Mouse (Mus musculus): ENCODE data around the gene Ncf4. TPM values are rescaled to one million over a fixed set of nuclear protein-coding genes. Genes with fewer than 3 reads are reported as not detected.

Ncf4 gene
- polyA plus RNA-seq, 1 experiment from 2014 or later: 2.2 TPM

DNA sequence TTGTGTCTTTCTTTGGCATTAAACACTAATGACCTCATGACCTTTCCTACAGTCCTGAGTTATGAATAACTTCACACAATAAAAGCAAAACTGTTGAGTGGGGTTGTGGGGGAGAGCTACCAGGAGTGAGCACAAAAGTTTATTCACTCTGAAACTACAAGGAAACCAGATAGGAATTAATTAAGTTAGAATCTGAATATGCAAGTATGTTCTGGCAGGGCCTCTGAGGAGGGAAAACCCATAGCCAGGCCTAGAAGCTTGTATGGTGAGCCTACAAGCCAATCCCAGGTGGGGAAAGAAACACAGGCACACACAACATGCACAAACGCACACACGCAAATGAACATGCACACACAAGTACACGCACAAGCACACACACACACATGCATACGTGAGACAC lies 58.1 kb downstream of the Ncf4 start:
- Histone ChIP-seq H3K27me3 (ENCODE audit: control insufficient read depth, insufficient read depth, low read length) (no peaks in the 10 kb centered on the region), H3K4me1 (ENCODE audit: control insufficient read depth in 2 of 2, insufficient read depth in 2 of 2, low read length in 2 of 2) (no peaks in the 10 kb centered on the region), H3K9ac (ENCODE audit: low read length) (no peak overlapping the region), H3K4me3 (ENCODE audit: control insufficient read depth in 1 of 2, insufficient read depth in 1 of 2, low read depth in 1 of 2, low read length in 2 of 2) (no peak overlapping the region), H3K27ac (replicated peaks in 1 of 2; ENCODE audit: control insufficient read depth in 1 of 2, insufficient read depth in 1 of 2, low read depth in 2 of 2, low read length in 2 of 2) (no peak overlapping the region), H3K4me2 (ENCODE audit: low read length) (no peak overlapping the region), H3K9me3 (ENCODE audit: control insufficient read depth, low read length) (no peaks in the 10 kb centered on the region), H3K36me3 (ENCODE audit: control insufficient read depth, insufficient read depth, low read length) (no peaks in the 10 kb centered on the region)
- ATAC-seq (ENCODE audit: insufficient number of reproducible peaks, insufficient read depth, low FRiP score, low read depth): no peak
- 95% methylated on average over 4 of the region's 4 CpGs for WGBS

GRCm38 (mm10) chr15:78303665-78304233 lies 59.1 kb downstream of the Ncf4 start:
- no peak overlapping the region for H3K27ac ChIP-seq (replicated peaks in 1 of 2; ENCODE audit: control insufficient read depth in 1 of 2, insufficient read depth in 1 of 2, low read depth in 2 of 2, low read length in 2 of 2)
- WGBS: 77% methylated on average over 6 of the region's 6 CpGs
- no peaks in the 10 kb centered on the region for H3K4me1 ChIP-seq (ENCODE audit: control insufficient read depth in 2 of 2, insufficient read depth in 2 of 2, low read length in 2 of 2)
- no peaks in the 10 kb centered on the region for H3K27me3 ChIP-seq (ENCODE audit: control insufficient read depth, insufficient read depth, low read length)
- H3K9ac ChIP-seq (ENCODE audit: low read length): no peak overlapping the region
- H3K36me3 ChIP-seq (ENCODE audit: control insufficient read depth, insufficient read depth, low read length): no peaks in the 10 kb centered on the region
- H3K9me3 ChIP-seq (ENCODE audit: control insufficient read depth, low read length): no peaks in the 10 kb centered on the region
- H3K4me3 ChIP-seq (ENCODE audit: control insufficient read depth in 1 of 2, insufficient read depth in 1 of 2, low read depth in 1 of 2, low read length in 2 of 2): no peak overlapping the region
- no peak for ATAC-seq (ENCODE audit: insufficient number of reproducible peaks, insufficient read depth, low FRiP score, low read depth)
- no peak overlapping the region for H3K4me2 ChIP-seq (ENCODE audit: low read length)

DNA sequence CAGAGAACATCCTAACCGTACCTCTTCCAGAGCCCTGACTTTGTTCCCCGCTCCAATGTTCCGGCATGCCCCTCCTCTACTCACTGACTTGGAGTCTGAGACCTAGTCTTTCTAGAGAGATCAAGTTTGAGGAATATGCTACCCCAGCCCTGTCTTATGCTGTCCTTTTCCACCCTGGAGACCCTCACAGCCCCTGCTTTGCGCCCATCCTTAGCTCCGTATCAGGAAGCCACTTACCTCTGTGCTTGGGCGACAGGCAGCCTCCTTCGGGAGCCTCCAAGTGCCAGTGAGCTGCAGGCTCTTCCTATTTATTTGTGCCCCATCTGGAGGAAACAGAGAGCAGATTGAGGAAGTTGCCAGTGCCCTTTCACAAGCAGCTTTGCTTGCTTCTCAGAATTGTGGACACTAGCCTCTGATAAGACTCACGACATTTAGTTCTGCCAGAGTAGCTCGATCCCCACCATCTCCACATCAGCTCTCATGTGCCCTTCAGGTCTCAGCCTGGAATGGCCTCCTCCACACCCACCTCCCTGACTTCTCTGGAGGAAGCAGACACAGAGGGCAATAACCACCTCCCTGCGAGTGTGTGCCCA lies 60.8 kb downstream of the Ncf4 start, which contains the start of gene Csf2rb2:
Gene Csf2rb2, minus strand, starts transcription at position 381 of the 593 bp plus-strand sequence.
- 66% methylated on average over 10 of the region's 10 CpGs for WGBS
- no peak within 1 kb of the TSS for H3K9ac ChIP-seq (ENCODE audit: low read length)
- peaks cover 0 to 3% of the 10 kb centered on the region in 2 experiments; a peak in 2 of 4 replicates for H3K4me1 ChIP-seq (ENCODE audit: control insufficient read depth in 2 of 2, insufficient read depth in 2 of 2, low read length in 2 of 2)
- no peak within 1 kb of the TSS for H3K4me2 ChIP-seq (ENCODE audit: low read length)
- no peak within 1 kb of the TSS for H3K27ac ChIP-seq (replicated peaks in 1 of 2; ENCODE audit: control insufficient read depth in 1 of 2, insufficient read depth in 1 of 2, low read depth in 2 of 2, low read length in 2 of 2)
- H3K9me3 ChIP-seq (ENCODE audit: control insufficient read depth, low read length): no peaks in the 10 kb centered on the region
- no peak within 1 kb of the TSS for H3K4me3 ChIP-seq (ENCODE audit: control insufficient read depth in 1 of 2, insufficient read depth in 1 of 2, low read depth in 1 of 2, low read length in 2 of 2)
- ATAC-seq (ENCODE audit: insufficient number of reproducible peaks, insufficient read depth, low FRiP score, low read depth): no peak
- no peaks in the 10 kb centered on the region for H3K36me3 ChIP-seq (ENCODE audit: control insufficient read depth, insufficient read depth, low read length)
- H3K27me3 ChIP-seq (ENCODE audit: control insufficient read depth, insufficient read depth, low read length): no peaks in the 10 kb centered on the region

GRCm38 (mm10) chr15:78309865-78310264 lies 65.3 kb downstream of the Ncf4 start:
- ATAC-seq (ENCODE audit: insufficient number of reproducible peaks, insufficient read depth, low FRiP score, low read depth): no peak
- WGBS: 11% methylated on average over 5 of the region's 5 CpGs
- Histone ChIP-seq H3K27ac (replicated peaks in 1 of 2; ENCODE audit: control insufficient read depth in 1 of 2, insufficient read depth in 1 of 2, low read depth in 2 of 2, low read length in 2 of 2) (no peak overlapping the region), H3K9ac (ENCODE audit: low read length) (no peak overlapping the region), H3K4me3 (ENCODE audit: control insufficient read depth in 1 of 2, insufficient read depth in 1 of 2, low read depth in 1 of 2, low read length in 2 of 2) (no peak overlapping the region), H3K4me2 (ENCODE audit: low read length) (no peak overlapping the region), H3K36me3 (ENCODE audit: control insufficient read depth, insufficient read depth, low read length) (no peaks in the 10 kb centered on the region), H3K4me1 (ENCODE audit: control insufficient read depth in 2 of 2, insufficient read depth in 2 of 2, low read length in 2 of 2) (peaks cover 0 to 3% of the 10 kb centered on the region in 2 experiments; a peak in 2 of 4 replicates), H3K9me3 (ENCODE audit: control insufficient read depth, low read length) (no peaks in the 10 kb centered on the region), H3K27me3 (ENCODE audit: control insufficient read depth, insufficient read depth, low read length) (no peaks in the 10 kb centered on the region)

GRCm38 (mm10) chr15:78310971-78311370 lies 66.4 kb downstream of the Ncf4 start:
- no peaks in the 10 kb centered on the region for H3K27me3 ChIP-seq (ENCODE audit: control insufficient read depth, insufficient read depth, low read length)
- H3K27ac ChIP-seq (replicated peaks in 1 of 2; ENCODE audit: control insufficient read depth in 1 of 2, insufficient read depth in 1 of 2, low read depth in 2 of 2, low read length in 2 of 2): no peak overlapping the region
- no peak overlapping the region for H3K4me2 ChIP-seq (ENCODE audit: low read length)
- no peak for ATAC-seq (ENCODE audit: insufficient number of reproducible peaks, insufficient read depth, low FRiP score, low read depth)
- no peak overlapping the region for H3K4me3 ChIP-seq (ENCODE audit: control insufficient read depth in 1 of 2, insufficient read depth in 1 of 2, low read depth in 1 of 2, low read length in 2 of 2)
- 75% methylated on average over 4 of the region's 4 CpGs for WGBS
- H3K9me3 ChIP-seq (ENCODE audit: control insufficient read depth, low read length): no peaks in the 10 kb centered on the region
- no peak overlapping the region for H3K9ac ChIP-seq (ENCODE audit: low read length)
- peaks cover 0 to 3% of the 10 kb centered on the region in 2 experiments; a peak in 2 of 4 replicates for H3K4me1 ChIP-seq (ENCODE audit: control insufficient read depth in 2 of 2, insufficient read depth in 2 of 2, low read length in 2 of 2)
- no peaks in the 10 kb centered on the region for H3K36me3 ChIP-seq (ENCODE audit: control insufficient read depth, insufficient read depth, low read length)

Small RNAs within 50 kb of the gene (microRNA-seq; reads per million reads assigned to microRNA genes)
- gene Mir7676-1: not detected

Other genes with a start within 250 kb of the Ncf4 start
- not detected in 2 replicates for gene Cacng2, start 124.8 kb upstream of the Ncf4 start, polyA plus RNA-seq (2014; fragmentation: Nextera tagmentation; extraction: Ambion mirVana)
- 44.7 and 48.7 TPM in 2 replicates for gene Ift27, start 70.7 kb upstream of the Ncf4 start, polyA plus RNA-seq (2014; fragmentation: Nextera tagmentation; extraction: Ambion mirVana)
- 0.71 and 1.7 TPM in 2 replicates for gene Pvalb, start 38.4 kb upstream of the Ncf4 start, polyA plus RNA-seq (2014; fragmentation: Nextera tagmentation; extraction: Ambion mirVana)
- gene Csf2rb2, start 60.9 kb downstream of the Ncf4 start, polyA plus RNA-seq (2014; fragmentation: Nextera tagmentation; extraction: Ambion mirVana): 0.18 and 0.19 TPM in 2 replicates
- 0.99 and 1.00 TPM in 2 replicates for gene Csf2rb, start 81.0 kb downstream of the Ncf4 start, polyA plus RNA-seq (2014; fragmentation: Nextera tagmentation; extraction: Ambion mirVana)
- not detected in 2 replicates for gene Tex33, start 151.1 kb downstream of the Ncf4 start, polyA plus RNA-seq (2014; fragmentation: Nextera tagmentation; extraction: Ambion mirVana)
- 18.2 and 18.9 TPM in 2 replicates for gene Tst, start 161.1 kb downstream of the Ncf4 start, polyA plus RNA-seq (2014; fragmentation: Nextera tagmentation; extraction: Ambion mirVana)
- gene Mpst, start 161.6 kb downstream of the Ncf4 start, polyA plus RNA-seq (2014; fragmentation: Nextera tagmentation; extraction: Ambion mirVana): 1.9 and 2.2 TPM in 2 replicates
- gene Kctd17, start 183.8 kb downstream of the Ncf4 start, polyA plus RNA-seq (2014; fragmentation: Nextera tagmentation; extraction: Ambion mirVana): 21.2 and 22.0 TPM in 2 replicates
- gene Tmprss6, start 223.8 kb downstream of the Ncf4 start, polyA plus RNA-seq (2014; fragmentation: Nextera tagmentation; extraction: Ambion mirVana): 0.09 TPM in 1 of 2 replicates, not detected in the other